Mouse (Mus musculus): Measurements from ENCODE around the gene Eif6. TPM values are rescaled to one million over a fixed set of nuclear protein-coding genes. Genes with fewer than 3 reads are reported as not detected.

Eif6 gene
- total RNA-seq, 1 experiment = 199 TPM

GRCm38 (mm10) chr2:155805231-155805924, 21.3 kb downstream of the Eif6 start:
- Histone ChIP-seq H3K9ac (ENCODE audit: insufficient read depth, low read depth, low read length, poor library complexity, severe bottlenecking) (no peak overlapping the region), H3K4me3 (ENCODE audit: insufficient read depth in 1 of 2, low read depth in 1 of 2, low read length in 2 of 2, poor library complexity in 1 of 2, severe bottlenecking in 1 of 2) (no peak overlapping the region), H3K4me1 (ENCODE audit: control insufficient read depth in 2 of 2, insufficient read depth in 2 of 2, low read length in 2 of 2, poor library complexity in 1 of 2) (no peaks in the 10 kb centered on the region), H3K36me3 (ENCODE audit: control insufficient read depth, insufficient read depth, low read length, poor library complexity, severe bottlenecking) (no peaks in the 10 kb centered on the region), H3K27ac (ENCODE audit: insufficient read depth, low read depth, low read length, poor library complexity, severe bottlenecking) (no peak overlapping the region), H3K9me3 (ENCODE audit: control insufficient read depth, insufficient read depth, low read depth, low read length) (no peaks in the 10 kb centered on the region)
- in situ Hi-C loops (cut with MboI; ENCODE audit: low sequenced_read_pairs in 2 of 2, unreplicated experiment in 2 of 2) = no loop called here
- TF ChIP-seq ZNF384 (IDR thresholded peaks at IDR 0.05; ENCODE audit: low read depth, low read length) (no peak), HCFC1 (IDR thresholded peaks at IDR 0.05; ENCODE audit: borderline replicate concordance, insufficient read depth, low read length) (no peak), MAFK (IDR thresholded peaks at IDR 0.05; ENCODE audit: insufficient read depth, low read depth, low read length) (no peak), CHD2 (IDR thresholded peaks at IDR 0.05; ENCODE audit: low read depth, low read length) (no peak), ZC3H11A (IDR thresholded peaks at IDR 0.05; ENCODE audit: borderline replicate concordance, low read depth, low read length) (no peak)
- no peak for DNase-seq (ENCODE audit: low read depth, low spot score)

- H3K4me3 ChIP-seq (ENCODE audit: insufficient read depth in 1 of 2, low read depth in 1 of 2, low read length in 2 of 2, poor library complexity in 1 of 2, severe bottlenecking in 1 of 2) = no peak overlapping the region
- H3K4me1 ChIP-seq (ENCODE audit: control insufficient read depth in 2 of 2, insufficient read depth in 2 of 2, low read length in 2 of 2, poor library complexity in 1 of 2) = no peaks in the 10 kb centered on the region
- DNase-seq (ENCODE audit: low read depth, low spot score) = no peak
- H3K9me3 ChIP-seq (ENCODE audit: control insufficient read depth, insufficient read depth, low read depth, low read length) = no peaks in the 10 kb centered on the region
- no peak overlapping the region for H3K9ac ChIP-seq (ENCODE audit: insufficient read depth, low read depth, low read length, poor library complexity, severe bottlenecking)
- H3K27ac ChIP-seq (ENCODE audit: insufficient read depth, low read depth, low read length, poor library complexity, severe bottlenecking) = no peak overlapping the region
- in situ Hi-C loops (cut with MboI; ENCODE audit: low sequenced_read_pairs in 2 of 2, unreplicated experiment in 2 of 2) = no loop called here
- TF ChIP-seq CHD2 (IDR thresholded peaks at IDR 0.05; ENCODE audit: low read depth, low read length) (no peak), MAFK (IDR thresholded peaks at IDR 0.05; ENCODE audit: insufficient read depth, low read depth, low read length) (no peak), HCFC1 (IDR thresholded peaks at IDR 0.05; ENCODE audit: borderline replicate concordance, insufficient read depth, low read length) (no peak), ZC3H11A (IDR thresholded peaks at IDR 0.05; ENCODE audit: borderline replicate concordance, low read depth, low read length) (no peak), ZNF384 (IDR thresholded peaks at IDR 0.05; ENCODE audit: low read depth, low read length) (no peak)
- H3K36me3 ChIP-seq (ENCODE audit: control insufficient read depth, insufficient read depth, low read length, poor library complexity, severe bottlenecking) = no peaks in the 10 kb centered on the region
These were observed 22.7 kb downstream of the Eif6 start for GRCm38 (mm10) chr2:155804053-155804452.

- no peak overlapping the region for H3K4me3 ChIP-seq (ENCODE audit: insufficient read depth in 1 of 2, low read depth in 1 of 2, low read length in 2 of 2, poor library complexity in 1 of 2, severe bottlenecking in 1 of 2)
- no peak overlapping the region for H3K27ac ChIP-seq (ENCODE audit: insufficient read depth, low read depth, low read length, poor library complexity, severe bottlenecking)
- TF ChIP-seq HCFC1 (IDR thresholded peaks at IDR 0.05; ENCODE audit: borderline replicate concordance, insufficient read depth, low read length) = no peak
- no peak for TF ChIP-seq ZC3H11A (IDR thresholded peaks at IDR 0.05; ENCODE audit: borderline replicate concordance, low read depth, low read length)
- no peak for TF ChIP-seq CHD2 (IDR thresholded peaks at IDR 0.05; ENCODE audit: low read depth, low read length)
- TF ChIP-seq ZNF384 (IDR thresholded peaks at IDR 0.05; ENCODE audit: low read depth, low read length) = no peak
- TF ChIP-seq MAFK (IDR thresholded peaks at IDR 0.05; ENCODE audit: insufficient read depth, low read depth, low read length) = no peak
- no peaks in the 10 kb centered on the region for H3K4me1 ChIP-seq (ENCODE audit: control insufficient read depth in 2 of 2, insufficient read depth in 2 of 2, low read length in 2 of 2, poor library complexity in 1 of 2)
- no peak overlapping the region for H3K9ac ChIP-seq (ENCODE audit: insufficient read depth, low read depth, low read length, poor library complexity, severe bottlenecking)
- H3K9me3 ChIP-seq (ENCODE audit: control insufficient read depth, insufficient read depth, low read depth, low read length) = no peaks in the 10 kb centered on the region
- DNase-seq (ENCODE audit: low read depth, low spot score) = peak; percentile 63
- in situ Hi-C loops (cut with MboI; ENCODE audit: low sequenced_read_pairs in 2 of 2, unreplicated experiment in 2 of 2) = no loop called here
- H3K36me3 ChIP-seq (ENCODE audit: control insufficient read depth, insufficient read depth, low read length, poor library complexity, severe bottlenecking) = no peaks in the 10 kb centered on the region
These were observed 24.0 kb downstream of the Eif6 start for GRCm38 (mm10) chr2:155802761-155803160.

DNA sequence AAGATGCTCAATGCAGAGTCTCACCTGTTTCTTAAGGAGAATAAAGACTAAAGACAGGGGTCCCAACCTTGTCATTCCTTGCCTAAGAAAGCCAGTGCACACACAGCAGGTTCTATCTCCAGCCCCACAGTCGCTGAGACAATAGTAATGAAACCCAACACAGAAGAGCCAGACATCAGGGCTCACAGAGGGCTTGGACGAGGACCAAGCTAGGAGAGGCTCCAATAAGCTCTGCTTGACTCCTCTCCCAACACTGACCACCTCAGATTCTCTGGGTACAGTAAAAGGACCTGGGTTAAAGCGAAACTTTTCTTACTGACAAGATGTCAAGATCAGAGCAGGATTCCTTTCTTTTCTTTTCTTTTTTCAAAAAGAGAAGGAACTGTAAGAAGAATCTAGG, 28.1 kb downstream of the Eif6 start:
- Histone ChIP-seq H3K4me1 (ENCODE audit: control insufficient read depth in 2 of 2, insufficient read depth in 2 of 2, low read length in 2 of 2, poor library complexity in 1 of 2) (no peaks in the 10 kb centered on the region), H3K9me3 (ENCODE audit: control insufficient read depth, insufficient read depth, low read depth, low read length) (no peaks in the 10 kb centered on the region), H3K36me3 (ENCODE audit: control insufficient read depth, insufficient read depth, low read length, poor library complexity, severe bottlenecking) (no peaks in the 10 kb centered on the region), H3K4me3 (ENCODE audit: insufficient read depth in 1 of 2, low read depth in 1 of 2, low read length in 2 of 2, poor library complexity in 1 of 2, severe bottlenecking in 1 of 2) (no peak overlapping the region), H3K27ac (ENCODE audit: insufficient read depth, low read depth, low read length, poor library complexity, severe bottlenecking) (no peak overlapping the region), H3K9ac (ENCODE audit: insufficient read depth, low read depth, low read length, poor library complexity, severe bottlenecking) (no peak overlapping the region)
- in situ Hi-C loops (cut with MboI; ENCODE audit: low sequenced_read_pairs in 2 of 2, unreplicated experiment in 2 of 2) = no loop called here
- TF ChIP-seq ZC3H11A (IDR thresholded peaks at IDR 0.05; ENCODE audit: borderline replicate concordance, low read depth, low read length) (no peak), CHD2 (IDR thresholded peaks at IDR 0.05; ENCODE audit: low read depth, low read length) (no peak), HCFC1 (IDR thresholded peaks at IDR 0.05; ENCODE audit: borderline replicate concordance, insufficient read depth, low read length) (no peak)
- no peak for DNase-seq (ENCODE audit: low read depth, low spot score)

All from ES-E14 (cell line).